Comparison of ENCODE assay signal across 7 mouse cellular contexts in the genomic region with DNA sequence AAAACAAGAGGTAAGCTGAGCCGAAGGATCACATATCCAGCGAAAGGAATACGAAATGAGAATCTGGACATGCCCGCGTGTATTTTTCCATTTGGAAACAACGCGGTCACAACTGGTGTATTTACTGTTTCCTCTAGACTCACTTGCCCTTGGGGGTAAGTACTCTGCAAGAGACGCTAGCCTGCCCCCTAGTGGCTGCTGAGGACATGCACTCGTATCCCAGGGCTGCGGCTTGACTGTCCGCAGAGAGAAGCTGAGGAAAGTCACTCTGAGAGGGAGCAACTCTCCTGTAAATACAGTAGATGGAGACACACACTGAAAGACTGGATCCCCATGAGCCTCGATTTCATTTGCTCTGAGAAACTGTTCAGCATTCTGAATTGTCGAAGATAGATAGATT.
A peak's percentile ranks its signal among the peaks of the same experiment; 100 is the strongest.
DNase-seq lines count a peak whose midpoint lies in the region; ATAC-seq and TF ChIP-seq lines count a peak whose summit lies in the region.

No protein-coding gene starts in this region.

- DNase-seq in adrenal gland, postnatal 25 days = peak; percentile 92
- DNase-seq in heart, adult 11 months = peak; percentile 97
- peak; percentile 82 for DNase-seq in kidney, adult 2 months
- peak; percentile 90 to 96 for DNase-seq in spleen, postnatal 10 days (ENCODE audit: low spot score in 2 of 2)

- ATAC-seq in embryonic facial prominence, embryonic 12.5 days (ENCODE audit: insufficient number of reproducible peaks, insufficient read depth, low FRiP score, low TSS enrichment) = no peak
- peak; percentile 49; the same call in 1 of the 2 replicates for ATAC-seq in limb, embryonic 13.5 days (ENCODE audit: low FRiP score, low read depth)
- peak; percentile 73 for ATAC-seq in midbrain, embryonic 16.5 days

- H3K36me3 ChIP-seq in embryonic facial prominence, embryonic 12.5 days = no peaks in the 10 kb centered on the region
- no peaks in the 10 kb centered on the region for H3K36me3 ChIP-seq in kidney, adult 2 months (ENCODE audit: control insufficient read depth, insufficient read depth, low read length)
- H3K36me3 ChIP-seq in limb, embryonic 13.5 days = no peaks in the 10 kb centered on the region
- no peaks in the 10 kb centered on the region for H3K36me3 ChIP-seq in midbrain, embryonic 16.5 days (ENCODE audit: control insufficient read depth, insufficient read depth, low read length)

- H3K27ac ChIP-seq in embryonic facial prominence, embryonic 12.5 days = no peak overlapping the region
- H3K27ac ChIP-seq in kidney, adult 2 months (ENCODE audit: insufficient read depth, low read depth, low read length) = no peak overlapping the region
- no peak overlapping the region for H3K27ac ChIP-seq in limb, embryonic 13.5 days
- no peak overlapping the region for H3K27ac ChIP-seq in midbrain, embryonic 16.5 days (ENCODE audit: low read length)

- 0 out of 2 replicates have a peak, but pooled peaks cover 3% of the 10 kb centered on the region for H3K4me1 ChIP-seq in embryonic facial prominence, embryonic 12.5 days
- no peaks in the 10 kb centered on the region for H3K4me1 ChIP-seq in kidney, adult 2 months (ENCODE audit: control insufficient read depth, insufficient read depth, low read length)
- no peaks in the 10 kb centered on the region for H3K4me1 ChIP-seq in limb, embryonic 13.5 days
- no peaks in the 10 kb centered on the region for H3K4me1 ChIP-seq in midbrain, embryonic 16.5 days (ENCODE audit: control insufficient read depth, insufficient read depth, low read length)

- WGBS in embryonic facial prominence, embryonic 12.5 days = 23% methylated on average over 13 of the region's 13 CpGs
- 10% methylated on average over 13 of the region's 13 CpGs for WGBS in kidney, adult 2 months
- 24% methylated on average over 13 of the region's 13 CpGs for WGBS in limb, embryonic 13.5 days
- 23% methylated on average over 13 of the region's 13 CpGs for WGBS in midbrain, embryonic 16.5 days

- H3K9me3 ChIP-seq in embryonic facial prominence, embryonic 12.5 days = no peaks in the 10 kb centered on the region
- H3K9me3 ChIP-seq in limb, embryonic 13.5 days = no peaks in the 10 kb centered on the region
- no peaks in the 10 kb centered on the region for H3K9me3 ChIP-seq in midbrain, embryonic 16.5 days (replicated peaks; ENCODE audit: control insufficient read depth, low read length, poor library complexity, severe bottlenecking)

- TF ChIP-seq CTCF in kidney, adult 2 months (conservative IDR thresholded peaks at IDR 0.05; ENCODE audit: insufficient read depth, insufficient read length, low read depth, low read length) = peak; percentile 92

- TF ChIP-seq POLR2A in kidney, adult 2 months (IDR thresholded peaks at IDR 0.05; ENCODE audit: low read depth, low read length) = no peak

- H3K4me3 ChIP-seq in embryonic facial prominence, embryonic 12.5 days = no peak overlapping the region
- peak overlapping the region; percentile 32; the same call in 1 of the 2 replicates for H3K4me3 ChIP-seq in kidney, adult 2 months (ENCODE audit: insufficient read depth, low read depth, low read length)
- H3K4me3 ChIP-seq in limb, embryonic 13.5 days = no peak overlapping the region
- H3K4me3 ChIP-seq in midbrain, embryonic 16.5 days (ENCODE audit: low read depth, low read length) = no peak overlapping the region

- H3K9ac ChIP-seq in embryonic facial prominence, embryonic 12.5 days = no peak overlapping the region
- no peak overlapping the region for H3K9ac ChIP-seq in limb, embryonic 13.5 days
- H3K9ac ChIP-seq in midbrain, embryonic 16.5 days (ENCODE audit: low read depth, low read length) = no peak overlapping the region

- H3K27me3 ChIP-seq in embryonic facial prominence, embryonic 12.5 days = no peaks in the 10 kb centered on the region
- no peaks in the 10 kb centered on the region for H3K27me3 ChIP-seq in kidney, adult 2 months (replicated peaks; ENCODE audit: control insufficient read depth, insufficient read depth, low read length)
- no peaks in the 10 kb centered on the region for H3K27me3 ChIP-seq in limb, embryonic 13.5 days
- H3K27me3 ChIP-seq in midbrain, embryonic 16.5 days (ENCODE audit: control insufficient read depth, insufficient read depth, low read depth, low read length) = no peaks in the 10 kb centered on the region

- H3K4me2 ChIP-seq in embryonic facial prominence, embryonic 12.5 days (replicated peaks) = peak overlapping the region; percentile 13; the same call in 1 of the 2 replicates
- H3K4me2 ChIP-seq in limb, embryonic 13.5 days (replicated peaks) = 0 out of 2 replicates have a peak overlapping the region, but pooled peaks have one; percentile 29
- H3K4me2 ChIP-seq in midbrain, embryonic 16.5 days (ENCODE audit: low read length) = peak overlapping the region; percentile 28
